Mouse (Mus musculus): ENCODE data around the gene Camk2n2. TPM values are rescaled to one million over a fixed set of nuclear protein-coding genes. Genes with fewer than 3 reads are reported as not detected.

The Camk2n2 gene
- polyA plus RNA-seq, 1 experiment from 2014 or later = 7.9 TPM

- Histone ChIP-seq H3K27me3 (peaks cover 6% of the 10 kb centered on the region; the same call in 1 of the 2 replicates), H3K4me1 (no peaks in the 10 kb centered on the region), H3K27ac (no peak overlapping the region), H3K4me3 (replicated peaks) (no peak overlapping the region), H3K4me2 (no peak overlapping the region), H3K36me3 (replicated peaks) (peaks cover 19% of the 10 kb centered on the region), H3K9me3 (no peaks in the 10 kb centered on the region), H3K9ac (no peak overlapping the region)
- WGBS = 84% methylated on average over 5 of the region's 5 CpGs
- no peak for ATAC-seq (ENCODE audit: low FRiP score)
Measured at GRCm38 (mm10) chr16:20600511-20600910, 20.6 kb downstream of the Camk2n2 start.

- WGBS = 79% methylated on average over 7 of the region's 7 CpGs
- ATAC-seq (ENCODE audit: low FRiP score) = no peak
Measured at GRCm38 (mm10) chr16:20596687-20597441, 24.2 kb downstream of the Camk2n2 start.

GRCm38 (mm10) chr16:20595737-20596136, 25.4 kb downstream of the Camk2n2 start:
- Histone ChIP-seq H3K9me3 (no peaks in the 10 kb centered on the region), H3K4me2 (no peak overlapping the region), H3K36me3 (replicated peaks) (no peaks in the 10 kb centered on the region), H3K4me3 (replicated peaks) (no peak overlapping the region), H3K4me1 (peaks cover 9% of the 10 kb centered on the region), H3K27ac (no peak overlapping the region), H3K9ac (no peak overlapping the region), H3K27me3 (peaks cover 51% of the 10 kb centered on the region)
- ATAC-seq (ENCODE audit: low FRiP score) = no peak
- WGBS = 86% methylated on average over 4 of the region's 4 CpGs

More at GRCm38 (mm10) chr16:20596687-20597441, 24.2 kb downstream of the Camk2n2 start:
- H3K4me2 ChIP-seq = no peak overlapping the region
- H3K27me3 ChIP-seq = peaks cover 40% of the 10 kb centered on the region
- H3K9ac ChIP-seq = no peak overlapping the region
- no peaks in the 10 kb centered on the region for H3K36me3 ChIP-seq (replicated peaks)
- no peaks in the 10 kb centered on the region for H3K9me3 ChIP-seq
- H3K27ac ChIP-seq = no peak overlapping the region
- no peak overlapping the region for H3K4me3 ChIP-seq (replicated peaks)
- H3K4me1 ChIP-seq = no peaks in the 10 kb centered on the region

- Histone ChIP-seq H3K9me3 (no peaks in the 10 kb centered on the region), H3K27me3 (peaks cover 57% of the 10 kb centered on the region), H3K36me3 (replicated peaks) (no peaks in the 10 kb centered on the region), H3K4me2 (no peak overlapping the region), H3K4me3 (replicated peaks) (no peak overlapping the region), H3K4me1 (peaks cover 15% of the 10 kb centered on the region), H3K9ac (no peak overlapping the region), H3K27ac (no peak overlapping the region)
- ATAC-seq (ENCODE audit: low FRiP score) = no peak
- 85% methylated on average over 7 of the region's 7 CpGs for WGBS
Measured at GRCm38 (mm10) chr16:20595060-20595673, 25.9 kb downstream of the Camk2n2 start.

- peak; percentile 32; the same call in 1 of the 2 replicates for ATAC-seq (ENCODE audit: low FRiP score)
- peak overlapping the region; percentile 55 for H3K4me3 ChIP-seq (replicated peaks)
- H3K36me3 ChIP-seq (replicated peaks) = no peaks in the 10 kb centered on the region
- peak overlapping the region; percentile 94 for H3K4me2 ChIP-seq
- WGBS = 4% methylated on average over 48 of the region's 48 CpGs
- H3K27ac ChIP-seq = no peak overlapping the region
- H3K9me3 ChIP-seq = no peaks in the 10 kb centered on the region
- H3K27me3 ChIP-seq = peaks cover 80% of the 10 kb centered on the region
- H3K9ac ChIP-seq = no peak overlapping the region
- peaks cover 26% of the 10 kb centered on the region for H3K4me1 ChIP-seq
Measured at GRCm38 (mm10) chr16:20591076-20591705, 29.9 kb downstream of the Camk2n2 start.

GRCm38 (mm10) chr16:20590680-20591038, 30.4 kb downstream of the Camk2n2 start:
- Histone ChIP-seq H3K36me3 (replicated peaks) (no peaks in the 10 kb centered on the region), H3K27ac (no peak overlapping the region), H3K9ac (0 out of 2 replicates have a peak overlapping the region, but pooled peaks have one; percentile 63), H3K27me3 (peaks cover 75% of the 10 kb centered on the region), H3K4me1 (peaks cover 26% of the 10 kb centered on the region), H3K4me3 (replicated peaks) (peak overlapping the region; percentile 55), H3K9me3 (no peaks in the 10 kb centered on the region), H3K4me2 (peak overlapping the region; percentile 94)
- WGBS = 3% methylated on average over 17 of the region's 17 CpGs
- ATAC-seq (ENCODE audit: low FRiP score) = no peak

- ATAC-seq (ENCODE audit: low FRiP score) = peak; percentile 78
- Histone ChIP-seq H3K4me3 (replicated peaks) (peak overlapping the region; percentile 55), H3K4me1 (peaks cover 26% of the 10 kb centered on the region), H3K27me3 (peaks cover 70% of the 10 kb centered on the region), H3K36me3 (replicated peaks) (no peaks in the 10 kb centered on the region), H3K9ac (peak overlapping the region; percentile 63), H3K9me3 (no peaks in the 10 kb centered on the region), H3K4me2 (peak overlapping the region; percentile 94), H3K27ac (no peak overlapping the region)
- WGBS = under 1% methylated on average over 35 of the region's 39 CpGs
Measured at GRCm38 (mm10) chr16:20589939-20590679, 31.0 kb downstream of the Camk2n2 start.

- ATAC-seq (ENCODE audit: low FRiP score) = peak; percentile 55
- Histone ChIP-seq H3K27ac (no peak within 1 kb of the TSS), H3K9me3 (no peaks in the 10 kb centered on the region), H3K4me1 (peaks cover 26% of the 10 kb centered on the region), H3K4me3 (replicated peaks) (peak within 1 kb of the TSS; percentile 55), H3K36me3 (replicated peaks) (no peaks in the 10 kb centered on the region), H3K9ac (peak within 1 kb of the TSS; percentile 63), H3K4me2 (peak within 1 kb of the TSS; percentile 94), H3K27me3 (peaks cover 65% of the 10 kb centered on the region)
- under 1% methylated on average over 24 of the region's 24 CpGs for WGBS
Measured at GRCm38 (mm10) chr16:20589366-20589938, 31.6 kb downstream of the Camk2n2 start, which contains the start of gene Vwa5b2. Vwa5b2 (plus strand) TSS chr16:20589471.

MicroRNA genes within 50 kb of the gene (microRNA counts, 519-probe panel; counts per million panel counts)
- 3,997 counts per million, percentile 47 among the panel's probes with 10 or more counts for microRNA mmu-miR-1224

Small RNA genes lying within 50 kb of the gene (microRNA-seq; reads per million reads assigned to microRNA genes)
- gene Mir1224 = 6.1 reads per million, percentile 21 among the genes with 10 or more reads in this experiment

Other genes starting within 250 kb of the Camk2n2 start
- 102 and 120 TPM in 2 replicates for gene Abcc5, start 194.9 kb downstream of the Camk2n2 start, polyA plus RNA-seq (2016; fragmentation: Nextera tagmentation; extraction: Ambion mirVana)
- 120 and 125 TPM in 2 replicates for gene Eif2b5, start 122.5 kb downstream of the Camk2n2 start, polyA plus RNA-seq (2016; fragmentation: Nextera tagmentation; extraction: Ambion mirVana)
- 43.9 and 51.2 TPM in 2 replicates for gene Dvl3, start 104.3 kb downstream of the Camk2n2 start, polyA plus RNA-seq (2016; fragmentation: Nextera tagmentation; extraction: Ambion mirVana)
- gene Ap2m1, start 85.8 kb downstream of the Camk2n2 start, polyA plus RNA-seq (2016; fragmentation: Nextera tagmentation; extraction: Ambion mirVana) = 834 and 882 TPM in 2 replicates
- 60.9 and 74.3 TPM in 2 replicates for gene Abcf3, start 72.7 kb downstream of the Camk2n2 start, polyA plus RNA-seq (2016; fragmentation: Nextera tagmentation; extraction: Ambion mirVana)
- 2.0 and 2.8 TPM in 2 replicates for gene Vwa5b2, start 31.8 kb downstream of the Camk2n2 start, polyA plus RNA-seq (2016; fragmentation: Nextera tagmentation; extraction: Ambion mirVana)
- gene Eef1akmt4, start 9.7 kb downstream of the Camk2n2 start, polyA plus RNA-seq (2016; fragmentation: Nextera tagmentation; extraction: Ambion mirVana) = 18.9 and 22.5 TPM in 2 replicates
- gene Gm49333, start 9.7 kb downstream of the Camk2n2 start, polyA plus RNA-seq (2016; fragmentation: Nextera tagmentation; extraction: Ambion mirVana) = not detected in 2 replicates
- gene Alg3, start 9.6 kb downstream of the Camk2n2 start, polyA plus RNA-seq (2016; fragmentation: Nextera tagmentation; extraction: Ambion mirVana) = 40.1 and 41.5 TPM in 2 replicates
- gene Ece2, start 8.5 kb upstream of the Camk2n2 start, polyA plus RNA-seq (2016; fragmentation: Nextera tagmentation; extraction: Ambion mirVana) = 7.2 and 8.5 TPM in 2 replicates
- 445 and 466 TPM in 2 replicates for gene Psmd2, start 30.4 kb upstream of the Camk2n2 start, polyA plus RNA-seq (2016; fragmentation: Nextera tagmentation; extraction: Ambion mirVana)
- gene Eif4g1, start 47.0 kb upstream of the Camk2n2 start, polyA plus RNA-seq (2016; fragmentation: Nextera tagmentation; extraction: Ambion mirVana) = 190 and 211 TPM in 2 replicates
- gene Fam131a, start 72.0 kb upstream of the Camk2n2 start, polyA plus RNA-seq (2016; fragmentation: Nextera tagmentation; extraction: Ambion mirVana) = 21.9 and 25.6 TPM in 2 replicates
- gene Polr2h, start 96.4 kb upstream of the Camk2n2 start, polyA plus RNA-seq (2016; fragmentation: Nextera tagmentation; extraction: Ambion mirVana) = 85.7 and 94.0 TPM in 2 replicates
- gene Clcn2, start 96.5 kb upstream of the Camk2n2 start, polyA plus RNA-seq (2016; fragmentation: Nextera tagmentation; extraction: Ambion mirVana) = 18.8 and 23.5 TPM in 2 replicates
- 2.1 and 2.9 TPM in 2 replicates for gene Chrd, start 111.8 kb upstream of the Camk2n2 start, polyA plus RNA-seq (2016; fragmentation: Nextera tagmentation; extraction: Ambion mirVana)
- gene Thpo, start 113.2 kb upstream of the Camk2n2 start, polyA plus RNA-seq (2016; fragmentation: Nextera tagmentation; extraction: Ambion mirVana) = 0.36 and 0.79 TPM in 2 replicates

Data from forebrain, embryonic 12.5 days (tissue).